Comparison of ENCODE assay signal across 9 mouse cellular contexts in genomic region chr13:103977844-103978243, GRCm38 (mm10). TPM values are rescaled to one million over a fixed set of nuclear protein-coding genes. Genes with fewer than 3 reads are reported as not detected.
A peak's percentile ranks its signal among the peaks of the same experiment; 100 is the strongest.
DNase-seq lines count a peak whose midpoint lies in the region; ATAC-seq and TF ChIP-seq lines count a peak whose summit lies in the region.
"Had no signal": no experiment of that assay in that cellular context is flagged by ENCODE, and none has a peak within 500 bp of the region (broad histone marks: within the 10 kb centered on the region; RNA-seq: fewer than 3 reads in every experiment).

No protein-coding gene starts in this region.

- peaks cover 2% of the 10 kb centered on the region; the same call in 1 of the 2 replicates for H3K9me3 ChIP-seq in heart, embryonic 11.5 days (replicated peaks; ENCODE audit: control insufficient read depth, low read length)
- no peaks in the 10 kb centered on the region for H3K9me3 ChIP-seq in lung, postnatal 0 days (ENCODE audit: low read length)

- H3K27ac ChIP-seq in heart, embryonic 11.5 days (ENCODE audit: low read depth, low read length), result peak overlapping the region; percentile 85
- peak overlapping the region; percentile 90 for H3K27ac ChIP-seq in lung, postnatal 0 days (ENCODE audit: low read length)

- H3K36me3 ChIP-seq in heart, embryonic 11.5 days (ENCODE audit: control insufficient read depth, insufficient read depth, low read length), result no peaks in the 10 kb centered on the region
- H3K36me3 ChIP-seq in lung, postnatal 0 days (ENCODE audit: insufficient read depth, low read length), result no peaks in the 10 kb centered on the region

- peaks cover 15% of the 10 kb centered on the region for H3K4me1 ChIP-seq in heart, embryonic 11.5 days (ENCODE audit: control insufficient read depth, insufficient read depth, low read length)
- H3K4me1 ChIP-seq in lung, postnatal 0 days (ENCODE audit: insufficient read depth, low read depth, low read length), result peaks cover 10% of the 10 kb centered on the region; the same call in 1 of the 2 replicates

- H3K4me3 ChIP-seq in heart, embryonic 11.5 days (ENCODE audit: low read depth, low read length), result no peak overlapping the region
- no peak overlapping the region for H3K4me3 ChIP-seq in lung, postnatal 0 days (ENCODE audit: low read depth, low read length)

- TF ChIP-seq EP300 in lung, postnatal 0 days (IDR thresholded peaks at IDR 0.05), result peak; percentile 90; the same call in 1 of the 2 replicates

- no peak for DNase-seq in heart, postnatal 10 days
- peak; percentile 62 for DNase-seq in adrenal gland, adult 2 months
- DNase-seq in kidney, adult 11 months, result peak; percentile 74
- peak; percentile 88 for DNase-seq in lung, postnatal 0 days (ENCODE audit: low spot score)
- DNase-seq in ovary, adult 18-20 months (ENCODE audit: low spot score), result no peak
- DNase-seq in left cerebral cortex, postnatal 10 days (ENCODE audit: extremely low spot score in 1 of 2, low spot score in 2 of 2), result no peak
- no peak for DNase-seq in spleen, postnatal 10 days (ENCODE audit: low spot score in 2 of 2)

- intact Hi-C loops in heart, postnatal 10 days (cut with DNase I), result loop anchor here (5.0 kb wide), 1 partner anchor 59 kb away; no protein-coding TSS in a partner anchor
- intact Hi-C loops in left cerebral cortex, postnatal 10 days (cut with DNase I), result no loop called here

- no peak for ATAC-seq in heart, embryonic 11.5 days (replicated peaks; ENCODE audit: insufficient number of reproducible peaks, low FRiP score, low TSS enrichment)
- peak; percentile 86 for ATAC-seq in lung, postnatal 0 days
- ATAC-seq: forebrain, embryonic 16.5 days had no signal

- H3K27me3 ChIP-seq in heart, embryonic 11.5 days (ENCODE audit: control insufficient read depth, insufficient read depth, low read length), result no peaks in the 10 kb centered on the region
- no peaks in the 10 kb centered on the region for H3K27me3 ChIP-seq in lung, postnatal 0 days (replicated peaks; ENCODE audit: insufficient read depth, low read length)

- 54% methylated on average over 6 of the region's 6 CpGs for WGBS in heart, embryonic 11.5 days (ENCODE audit: insufficient replicate concordance)
- whole genome bisulfite sequencing in lung, postnatal 0 days, result 26% methylated on average over 6 of the region's 6 CpGs

- H3K4me2 ChIP-seq in heart, embryonic 11.5 days, result no peak overlapping the region
- H3K4me2 ChIP-seq in lung, postnatal 0 days (replicated peaks; ENCODE audit: low read depth, low read length), result no peak overlapping the region

- TF ChIP-seq CTCF in lung, postnatal 0 days (IDR thresholded peaks at IDR 0.05), result no peak

- no peak overlapping the region for H3K9ac ChIP-seq in heart, embryonic 11.5 days (ENCODE audit: low read depth, low read length)
- H3K9ac ChIP-seq in lung, postnatal 0 days (replicated peaks; ENCODE audit: low read depth), result no peak overlapping the region

RNA-seq across cellular contexts. Expression of gene Erbin, which starts 57.5 kb away (rescaled TPM):
- polyA plus RNA-seq in heart, embryonic 11.5 days (2014; fragmentation: Nextera tagmentation; extraction: Ambion mirVana), result 19.5 and 20.3 TPM in 2 replicates
- total RNA-seq in heart, postnatal 10 days (2021), result 10 to 100 TPM; 71.2 to 73.8 TPM
- 10 to 100 TPM; 88.6 to 88.9 TPM for total RNA-seq in adrenal gland, adult 2 months (2021)
- polyA plus RNA-seq in adrenal gland, adult 2 months (2012; rRNA removed), result 4.3 and 5.8 TPM in 2 replicates
- 19.0 and 21.9 TPM in 2 replicates for polyA plus RNA-seq in lung, postnatal 0 days (2015; fragmentation: Nextera tagmentation; extraction: Ambion mirVana)
- total RNA-seq in left cerebral cortex, postnatal 10 days (2021), result 10 to 100 TPM; 30.4 to 32.8 TPM

Comparison
In these comparisons a context has a peak if more than half of its experiments do, and no peak if none do; other contexts are left out.
1. DNase-seq: peak in adrenal gland, adult 2 months (single experiment), kidney, adult 11 months (single experiment) and lung, postnatal 0 days (single experiment); none in heart, postnatal 10 days (0 of 2), ovary, adult 18-20 months (single experiment), left cerebral cortex, postnatal 10 days (0 of 2) and spleen, postnatal 10 days (0 of 2).